In genomic region chr11:118014391-118014995, GRCm38 (mm10) we compare ENCODE assay signal across 14 mouse cellular contexts. TPM values are rescaled to one million over a fixed set of nuclear protein-coding genes. Genes with fewer than 3 reads are reported as not detected.
DNase-seq lines count a peak whose midpoint lies in the region; ATAC-seq lines count a peak whose summit lies in the region.
"Had no signal": no experiment of that assay in that cellular context is flagged by ENCODE, and none has a peak within 500 bp of the region (broad histone marks: within the 10 kb centered on the region; RNA-seq: fewer than 3 reads in every experiment).

No protein-coding gene starts in this region.

- no peak overlapping the region for H3K4me2 ChIP-seq in midbrain, embryonic 16.5 days (ENCODE audit: low read length)
- H3K4me2 ChIP-seq: forebrain, embryonic 13.5 days; limb, embryonic 12.5 days; lung, embryonic 15.5 days; midbrain, embryonic 13.5 days had no signal

- DNase-seq in spleen, adult 12 weeks (ENCODE audit: low spot score), result peak; percentile 22
- no peak for DNase-seq in spleen, postnatal 4 days (ENCODE audit: low spot score in 2 of 2)
- peak; percentile 81 for DNase-seq in induced T-regulatory cell, adult 2 months (ENCODE audit: low read depth)
- DNase-seq in spleen, postnatal 36 days (ENCODE audit: low spot score in 2 of 2), result peak; percentile 53 to 65
- no peak for DNase-seq in cerebellum, adult 9-11 months
- no peak for DNase-seq in embryonic facial prominence, embryonic 10.5 days (ENCODE audit: low spot score)
- DNase-seq: cerebellum, postnatal 14 days; right cerebral cortex, postnatal 25 days had no signal

- H3K27me3 ChIP-seq in midbrain, embryonic 16.5 days (ENCODE audit: control insufficient read depth, insufficient read depth, low read depth, low read length), result no peaks in the 10 kb centered on the region
- H3K27me3 ChIP-seq in embryonic facial prominence, embryonic 10.5 days (replicated peaks; ENCODE audit: low read depth, poor library complexity, severe bottlenecking), result no peaks in the 10 kb centered on the region
- H3K27me3 ChIP-seq: forebrain, embryonic 13.5 days; limb, embryonic 12.5 days; lung, embryonic 15.5 days; midbrain, embryonic 13.5 days had no signal

- WGBS in midbrain, embryonic 16.5 days, result 88% methylated on average over 12 of the region's 12 CpGs
- 85% methylated on average over 12 of the region's 12 CpGs for WGBS in embryonic facial prominence, embryonic 10.5 days

- 0 out of 2 replicates have a peak, but pooled peaks cover 3% of the 10 kb centered on the region for H3K4me1 ChIP-seq in midbrain, embryonic 16.5 days (ENCODE audit: control insufficient read depth, insufficient read depth, low read length)
- H3K4me1 ChIP-seq in embryonic facial prominence, embryonic 10.5 days, result peaks cover 39% of the 10 kb centered on the region
- H3K4me1 ChIP-seq: lung, embryonic 15.5 days had no signal

- no peaks in the 10 kb centered on the region for H3K9me3 ChIP-seq in midbrain, embryonic 16.5 days (replicated peaks; ENCODE audit: control insufficient read depth, low read length, poor library complexity, severe bottlenecking)
- H3K9me3 ChIP-seq in embryonic facial prominence, embryonic 10.5 days, result no peaks in the 10 kb centered on the region
- H3K9me3 ChIP-seq: forebrain, embryonic 13.5 days; limb, embryonic 12.5 days; lung, embryonic 15.5 days; midbrain, embryonic 13.5 days had no signal

- peaks cover 13% of the 10 kb centered on the region for H3K36me3 ChIP-seq in midbrain, embryonic 16.5 days (ENCODE audit: control insufficient read depth, insufficient read depth, low read length)
- H3K36me3 ChIP-seq in embryonic facial prominence, embryonic 10.5 days (replicated peaks), result peaks cover 92% of the 10 kb centered on the region

- no peak overlapping the region for H3K27ac ChIP-seq in midbrain, embryonic 16.5 days (ENCODE audit: low read length)
- H3K27ac ChIP-seq in embryonic facial prominence, embryonic 10.5 days (replicated peaks), result no peak overlapping the region
- H3K27ac ChIP-seq: forebrain, embryonic 13.5 days; limb, embryonic 12.5 days; lung, embryonic 15.5 days; midbrain, embryonic 13.5 days had no signal

- no peak overlapping the region for H3K4me3 ChIP-seq in midbrain, embryonic 16.5 days (ENCODE audit: low read depth, low read length)
- no peak overlapping the region for H3K4me3 ChIP-seq in embryonic facial prominence, embryonic 10.5 days
- H3K4me3 ChIP-seq: forebrain, embryonic 13.5 days; limb, embryonic 12.5 days; lung, embryonic 15.5 days; midbrain, embryonic 13.5 days had no signal

- H3K9ac ChIP-seq in midbrain, embryonic 16.5 days (ENCODE audit: low read depth, low read length), result no peak overlapping the region
- H3K9ac ChIP-seq: forebrain, embryonic 13.5 days; limb, embryonic 12.5 days; lung, embryonic 15.5 days; midbrain, embryonic 13.5 days had no signal

- no peak for ATAC-seq in midbrain, embryonic 16.5 days
- ATAC-seq: forebrain, embryonic 13.5 days; intestine, embryonic 16.5 days; midbrain, embryonic 13.5 days had no signal

RNA-seq across cellular contexts. Expression of gene Pgs1, which starts 28.4 kb away (rescaled TPM):
- polyA plus RNA-seq in midbrain, embryonic 16.5 days (2015; fragmentation: Nextera tagmentation; extraction: Ambion mirVana), result 61.2 and 62.1 TPM in 2 replicates
- polyA plus RNA-seq in embryonic facial prominence, embryonic 10.5 days (2016; fragmentation: Nextera tagmentation; extraction: Ambion mirVana), result 43.5 and 44.6 TPM in 2 replicates

RNA-seq across cellular contexts. Expression of gene Socs3, which starts 44.6 kb away (rescaled TPM):
- polyA plus RNA-seq in midbrain, embryonic 16.5 days (2015; fragmentation: Nextera tagmentation; extraction: Ambion mirVana), result 5.9 and 7.2 TPM in 2 replicates
- polyA plus RNA-seq in embryonic facial prominence, embryonic 10.5 days (2016; fragmentation: Nextera tagmentation; extraction: Ambion mirVana), result 13.6 and 16.7 TPM in 2 replicates

Comparison
In these comparisons a context has a peak if more than half of its experiments do, and no peak if none do; other contexts are left out.
1. DNase-seq: peak in spleen, adult 12 weeks (single experiment), induced T-regulatory cell, adult 2 months (single experiment) and spleen, postnatal 36 days (2 of 2); none in spleen, postnatal 4 days (0 of 2), cerebellum, adult 9-11 months (single experiment) and embryonic facial prominence, embryonic 10.5 days (single experiment).